Mouse (Mus musculus) megakaryocyte, embryonic 14.5 days (primary cell): ENCODE measurements at regions not wholly inside any gene's neighbourhood (a gene's known extent, or its start where the extent isn't known, plus 50 kb on each side); places are given as distances from the start of the nearest gene placed in this dataset.

Source experiments
- H3K27me3 ChIP-seq: replicated peaks from 2 replicates; pipeline ENCODE3; 2012; ENCODE audit warnings: inconsistent platforms
- H3K36me3 ChIP-seq: replicated peaks from 2 replicates; pipeline ENCODE3; 2012; ENCODE audit warnings: low read length, inconsistent platforms, mixed read lengths
- H3K4me1 ChIP-seq: 2 replicates; pipeline ENCODE4 v1.6.1; 2012; ENCODE audit warnings: inconsistent platforms
- H3K4me3 ChIP-seq: replicated peaks from 2 replicates; pipeline ENCODE3; 2012; ENCODE audit warnings: moderate library complexity, mild to moderate bottlenecking, inconsistent platforms
- H3K9me3 ChIP-seq: 2 replicates; pipeline ENCODE4 v1.6.1; 2012; ENCODE audit warnings: inconsistent platforms
- FLI1 ChIP-seq: IDR thresholded peaks from 2 replicates; pipeline ENCODE4 v1.6.1; 2012; ENCODE audit warnings: low read length, inconsistent platforms, mixed read lengths
- GATA1 ChIP-seq: IDR thresholded peaks from 3 replicates; pipeline ENCODE4 v1.6.1; 2012; ENCODE audit warnings: mixed read lengths, low read length, inconsistent platforms, borderline replicate concordance

- Histone ChIP-seq H3K9me3 (no peaks in the 10 kb centered on the region), H3K4me1 (peaks cover 6% of the 10 kb centered on the region), H3K27me3 (peaks cover 9% of the 10 kb centered on the region), H3K4me3 (no peak overlapping the region), H3K36me3 (no peaks in the 10 kb centered on the region)
- TF ChIP-seq GATA1 (no peak), FLI1 (no peak)
These were observed 113.7 kb upstream of the Cd180 start for GRCm38 (mm10) chr13:102579638-102580037.

- no peak for TF ChIP-seq GATA1
- no peak for TF ChIP-seq FLI1
- Histone ChIP-seq H3K27me3 (peaks cover 7% of the 10 kb centered on the region), H3K4me3 (no peak overlapping the region), H3K36me3 (no peaks in the 10 kb centered on the region), H3K9me3 (no peaks in the 10 kb centered on the region), H3K4me1 (peaks cover 6% of the 10 kb centered on the region)
These were observed 109.2 kb upstream of the Cd180 start for GRCm38 (mm10) chr13:102583984-102584645.

- H3K36me3 ChIP-seq: no peaks in the 10 kb centered on the region
- peaks cover 9% of the 10 kb centered on the region for H3K27me3 ChIP-seq
- no peak for TF ChIP-seq FLI1
- TF ChIP-seq GATA1: no peak
- H3K4me1 ChIP-seq: peaks cover 6% of the 10 kb centered on the region
- no peaks in the 10 kb centered on the region for H3K9me3 ChIP-seq
- no peak overlapping the region for H3K4me3 ChIP-seq
These were observed 107.1 kb upstream of the Cd180 start for GRCm38 (mm10) chr13:102586215-102586614.

GRCm38 (mm10) chr13:102589680-102590435 lies 103.5 kb upstream of the Cd180 start:
- Histone ChIP-seq H3K9me3 (no peaks in the 10 kb centered on the region), H3K4me3 (no peak overlapping the region), H3K27me3 (peaks cover 4% of the 10 kb centered on the region), H3K36me3 (no peaks in the 10 kb centered on the region), H3K4me1 (no peaks in the 10 kb centered on the region)
- TF ChIP-seq GATA1 (no peak), FLI1 (no peak)

- H3K9me3 ChIP-seq: no peaks in the 10 kb centered on the region
- no peak overlapping the region for H3K4me3 ChIP-seq
- TF ChIP-seq GATA1 (no peak), FLI1 (no peak)
- H3K36me3 ChIP-seq: no peaks in the 10 kb centered on the region
- peaks cover 2% of the 10 kb centered on the region for H3K27me3 ChIP-seq
- H3K4me1 ChIP-seq: peaks cover 8% of the 10 kb centered on the region
These were observed 101.4 kb upstream of the Cd180 start for GRCm38 (mm10) chr13:102591803-102592537.

DNA sequence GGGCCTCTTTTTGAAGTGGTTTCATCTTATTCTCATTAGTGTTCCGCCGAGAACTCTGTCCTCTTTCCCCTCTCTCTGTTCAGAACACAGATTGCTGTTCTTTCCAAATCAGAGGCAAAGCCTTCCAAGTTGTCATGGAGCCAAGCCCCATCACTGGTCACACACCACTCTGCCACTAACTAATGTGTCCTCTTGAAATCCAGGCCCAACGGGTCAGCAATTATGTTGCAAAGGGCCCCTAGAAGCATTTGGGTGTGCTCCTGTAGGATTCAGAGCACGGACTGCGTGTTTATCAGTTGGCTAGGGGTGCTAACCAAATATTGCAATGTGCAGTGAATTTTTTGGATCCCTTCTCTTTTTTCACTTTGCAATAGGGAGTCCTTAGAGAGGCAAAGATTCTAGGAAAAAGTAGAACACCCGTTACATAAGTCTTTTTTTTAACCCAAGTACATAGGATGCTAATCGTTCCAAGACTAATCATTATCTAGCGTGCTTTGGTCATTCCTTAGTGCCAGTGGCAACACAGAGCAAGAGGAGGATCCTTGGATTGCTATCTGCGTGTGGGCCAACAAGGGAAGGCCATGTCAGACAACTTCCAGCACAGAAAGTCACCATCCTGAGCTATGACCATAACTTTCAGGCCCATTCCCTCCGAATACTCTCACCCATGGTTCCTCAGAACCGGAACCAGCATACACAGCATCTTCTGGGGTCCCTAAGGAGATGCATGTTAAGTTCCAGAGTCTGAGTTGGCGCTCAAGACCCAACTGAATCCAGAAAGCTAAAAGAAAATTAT lies 99.8 kb upstream of the Cd180 start:
- Histone ChIP-seq H3K4me1 (peaks cover 22% of the 10 kb centered on the region), H3K36me3 (no peaks in the 10 kb centered on the region), H3K4me3 (no peak overlapping the region), H3K9me3 (no peaks in the 10 kb centered on the region), H3K27me3 (peaks cover 2% of the 10 kb centered on the region)
- TF ChIP-seq GATA1 (no peak), FLI1 (no peak)

- Histone ChIP-seq H3K27me3 (peaks cover 2% of the 10 kb centered on the region), H3K9me3 (no peaks in the 10 kb centered on the region), H3K36me3 (no peaks in the 10 kb centered on the region), H3K4me3 (no peak overlapping the region), H3K4me1 (peaks cover 22% of the 10 kb centered on the region)
- TF ChIP-seq FLI1: no peak
- TF ChIP-seq GATA1: no peak
These were observed 99.2 kb upstream of the Cd180 start for GRCm38 (mm10) chr13:102594201-102594600.

DNA sequence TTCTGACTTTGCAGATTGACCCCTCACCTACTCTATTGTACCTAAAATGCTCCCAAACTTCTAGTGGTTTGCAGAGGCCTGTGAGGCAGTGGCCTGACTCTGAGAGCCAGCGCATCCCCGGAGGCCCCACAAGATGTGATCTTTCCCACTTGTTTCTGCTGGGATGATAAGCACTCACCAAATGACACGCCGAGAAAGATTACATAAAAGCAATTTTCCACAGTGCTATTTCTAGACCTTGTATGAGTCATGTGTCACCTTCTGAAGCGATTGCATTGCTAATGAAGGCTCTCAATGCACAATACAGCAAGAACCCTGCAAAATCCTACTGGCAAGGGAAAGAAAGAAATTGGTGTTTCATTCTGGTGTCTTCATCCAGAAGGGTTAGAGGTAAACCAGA lies 97.8 kb upstream of the Cd180 start:
- Histone ChIP-seq H3K4me3 (no peak overlapping the region), H3K4me1 (peaks cover 22% of the 10 kb centered on the region), H3K27me3 (peaks cover 2% of the 10 kb centered on the region), H3K36me3 (no peaks in the 10 kb centered on the region), H3K9me3 (no peaks in the 10 kb centered on the region)
- TF ChIP-seq FLI1: no peak
- no peak for TF ChIP-seq GATA1

GRCm38 (mm10) chr13:102596101-102596500 lies 97.3 kb upstream of the Cd180 start:
- TF ChIP-seq FLI1 (no peak), GATA1 (no peak)
- Histone ChIP-seq H3K4me3 (no peak overlapping the region), H3K4me1 (peaks cover 22% of the 10 kb centered on the region), H3K9me3 (no peaks in the 10 kb centered on the region), H3K36me3 (no peaks in the 10 kb centered on the region), H3K27me3 (no peaks in the 10 kb centered on the region)

DNA sequence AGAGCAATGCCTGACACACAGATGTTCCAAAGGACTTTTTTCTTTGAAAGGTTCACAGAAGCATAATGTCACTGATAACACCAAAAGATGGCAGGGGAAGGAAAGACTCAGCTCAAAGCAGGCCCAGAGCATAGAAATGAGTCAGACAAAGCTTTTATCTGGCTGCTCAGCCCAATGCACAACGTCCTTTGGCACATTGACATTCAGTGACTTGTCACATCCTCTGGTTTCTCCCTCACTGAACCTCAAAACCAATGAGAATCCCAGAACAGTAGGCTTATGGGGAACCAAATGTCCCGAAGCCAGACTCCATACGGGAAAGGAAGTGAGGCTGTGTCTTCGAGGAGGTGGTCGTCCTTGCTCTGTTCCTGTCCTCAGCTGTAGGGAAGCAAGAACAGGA lies 95.2 kb upstream of the Cd180 start:
- no peaks in the 10 kb centered on the region for H3K9me3 ChIP-seq
- no peak overlapping the region for H3K4me3 ChIP-seq
- no peaks in the 10 kb centered on the region for H3K36me3 ChIP-seq
- TF ChIP-seq FLI1 (no peak), GATA1 (no peak)
- H3K4me1 ChIP-seq: peaks cover 22% of the 10 kb centered on the region
- H3K27me3 ChIP-seq: no peaks in the 10 kb centered on the region
